Mouse (Mus musculus) olfactory bulb, adult 2 months (tissue): ENCODE measurements around the gene Ssh1.

Experiments used
- CTCF ChIP-seq: fragments of 200-500 bp; IDR thresholded peaks from 2 replicates; pipeline ENCODE4 v1.5.1; 2012; ENCODE audit warnings: low read depth, mild to moderate bottlenecking, low read length, moderate library complexity; ENCODE audit not compliant: insufficient read depth
- POLR2A ChIP-seq: fragments of 200-500 bp; IDR thresholded peaks from 2 replicates; pipeline ENCODE4 v1.6.1; 2012; ENCODE audit warnings: mild to moderate bottlenecking, low read depth, low read length, moderate library complexity; ENCODE audit not compliant: insufficient read depth

DNA sequence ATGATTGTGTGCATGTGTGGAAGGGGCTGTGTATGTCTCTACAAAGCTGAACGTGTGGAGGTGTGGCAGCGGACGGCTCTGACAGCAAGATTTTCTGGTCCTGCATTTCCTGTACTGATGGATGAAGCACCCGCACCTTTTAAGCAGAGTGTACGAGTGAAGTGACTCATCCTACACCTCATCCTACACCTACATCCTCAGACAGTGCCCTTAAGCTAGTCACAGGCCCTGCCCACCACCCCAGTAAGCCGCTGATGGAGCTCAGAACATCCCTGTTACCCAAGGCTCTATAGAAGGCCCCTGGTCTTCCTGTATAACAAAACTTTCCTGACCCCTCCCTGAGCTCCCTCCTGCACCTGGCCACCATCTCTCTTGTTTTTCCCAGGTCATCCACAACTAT is 30.7 kb upstream of the Ssh1 start:
- no peak for TF ChIP-seq POLR2A
- TF ChIP-seq CTCF = no peak
